Mouse (Mus musculus): ENCODE data around the gene Tmem253. TPM values are rescaled to one million over a fixed set of nuclear protein-coding genes. Genes with fewer than 3 reads are reported as not detected.

Gene Tmem253
- polyA plus RNA-seq (2012; ENCODE audit: low replicate concordance), result not detected in 2 replicates

GRCm38 (mm10) chr14:52015445-52016100 lies at the start of gene Tmem253:
Gene Tmem253 (plus strand): TSS chr14:52015658.

GRCm38 (mm10) chr14:51984247-51985231 lies 30.9 kb upstream of the Tmem253 start, which contains the start of gene Arhgef40:
Gene Arhgef40 (plus strand): TSS chr14:51984719.

GRCm38 (mm10) chr14:52020486-52021137 lies 5.2 kb downstream of the Tmem253 start, which contains the start of gene Zfp219:
Gene Zfp219 (minus strand): TSS chr14:52020733.

GRCm38 (mm10) chr14:52042359-52042758 lies 26.9 kb downstream of the Tmem253 start, which contains the start of gene Olfr221:
Gene Olfr221 (minus strand): TSS chr14:52042459.

Other genes starting within 250 kb of the Tmem253 start
- gene Ang4, start 242.1 kb upstream of the Tmem253 start, polyA plus RNA-seq (2012; ENCODE audit: low replicate concordance), result not detected in 2 replicates
- gene AY358078, start 215.6 kb upstream of the Tmem253 start, polyA plus RNA-seq (2012; ENCODE audit: low replicate concordance), result not detected in 2 replicates
- gene Ear6, start 162.0 kb upstream of the Tmem253 start, polyA plus RNA-seq (2012; ENCODE audit: low replicate concordance), result not detected in 2 replicates
- gene Mettl17, start 130.8 kb upstream of the Tmem253 start, polyA plus RNA-seq (2012; ENCODE audit: low replicate concordance), result 1.7 and 22.2 TPM in 2 replicates
- gene Slc39a2, start 122.8 kb upstream of the Tmem253 start, polyA plus RNA-seq (2012; ENCODE audit: low replicate concordance), result 0.07 TPM in 1 of 2 replicates, not detected in the other
- 2.5 and 3.3 TPM in 2 replicates for gene Ndrg2, start 101.5 kb upstream of the Tmem253 start, polyA plus RNA-seq (2012; ENCODE audit: low replicate concordance)
- not detected in 2 replicates for gene Tppp2, start 97.2 kb upstream of the Tmem253 start, polyA plus RNA-seq (2012; ENCODE audit: low replicate concordance)
- gene Rnase13, start 92.9 kb upstream of the Tmem253 start, polyA plus RNA-seq (2012; ENCODE audit: low replicate concordance), result not detected in 2 replicates
- gene Arhgef40, start 30.9 kb upstream of the Tmem253 start, polyA plus RNA-seq (2012; ENCODE audit: low replicate concordance), result 192 and 325 TPM in 2 replicates
- 60.3 and 76.3 TPM in 2 replicates for gene Zfp219, start 5.1 kb downstream of the Tmem253 start, polyA plus RNA-seq (2012; ENCODE audit: low replicate concordance)
- gene Olfr221, start 26.8 kb downstream of the Tmem253 start, polyA plus RNA-seq (2012; ENCODE audit: low replicate concordance), result not detected in 2 replicates
- 8.3 and 14.3 TPM in 2 replicates for gene Hnrnpc, start 88.4 kb downstream of the Tmem253 start, polyA plus RNA-seq (2012; ENCODE audit: low replicate concordance)
- 0.23 and 0.32 TPM in 2 replicates for gene Rpgrip1, start 95.0 kb downstream of the Tmem253 start, polyA plus RNA-seq (2012; ENCODE audit: low replicate concordance)
- gene Supt16, start 181.8 kb downstream of the Tmem253 start, polyA plus RNA-seq (2012; ENCODE audit: low replicate concordance), result 7.6 and 27.2 TPM in 2 replicates
- 5.9 and 16.9 TPM in 2 replicates for gene Chd8, start 242.1 kb downstream of the Tmem253 start, polyA plus RNA-seq (2012; ENCODE audit: low replicate concordance)

Measured in leukemia stem cell, adult 10-12 weeks (primary cell).